Mouse (Mus musculus): ENCODE data around the gene A3galt2.

Gene A3galt2

DNA sequence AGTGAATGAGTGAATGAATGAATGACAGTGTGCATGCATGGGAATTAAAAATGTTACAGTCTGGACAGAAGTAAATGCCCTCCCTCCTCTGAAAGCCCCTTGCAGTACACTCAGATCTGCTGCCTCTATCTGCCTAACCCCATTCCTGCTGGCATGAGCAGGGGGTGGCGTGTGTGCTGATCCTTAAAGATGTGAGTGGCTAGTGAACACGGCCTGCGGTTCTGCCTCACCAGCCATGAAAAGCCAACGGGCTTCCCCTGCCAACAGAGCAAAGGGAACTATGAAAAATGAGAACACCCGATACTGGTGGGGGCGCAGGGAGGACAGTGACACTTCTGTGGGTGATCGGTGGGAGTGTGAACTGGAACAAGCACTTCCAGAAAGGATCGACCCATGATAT, 41.6 kb downstream of the A3galt2 start:
- no peak for DNase-seq (ENCODE audit: low read depth)

GRCm38 (mm10) chr4:128801675-128802465, 46.7 kb downstream of the A3galt2 start:
- DNase-seq (ENCODE audit: low read depth), result no peak

- DNase-seq (ENCODE audit: low read depth), result no peak
Measured at GRCm38 (mm10) chr4:128803569-128803968, 48.4 kb downstream of the A3galt2 start.

DNA sequence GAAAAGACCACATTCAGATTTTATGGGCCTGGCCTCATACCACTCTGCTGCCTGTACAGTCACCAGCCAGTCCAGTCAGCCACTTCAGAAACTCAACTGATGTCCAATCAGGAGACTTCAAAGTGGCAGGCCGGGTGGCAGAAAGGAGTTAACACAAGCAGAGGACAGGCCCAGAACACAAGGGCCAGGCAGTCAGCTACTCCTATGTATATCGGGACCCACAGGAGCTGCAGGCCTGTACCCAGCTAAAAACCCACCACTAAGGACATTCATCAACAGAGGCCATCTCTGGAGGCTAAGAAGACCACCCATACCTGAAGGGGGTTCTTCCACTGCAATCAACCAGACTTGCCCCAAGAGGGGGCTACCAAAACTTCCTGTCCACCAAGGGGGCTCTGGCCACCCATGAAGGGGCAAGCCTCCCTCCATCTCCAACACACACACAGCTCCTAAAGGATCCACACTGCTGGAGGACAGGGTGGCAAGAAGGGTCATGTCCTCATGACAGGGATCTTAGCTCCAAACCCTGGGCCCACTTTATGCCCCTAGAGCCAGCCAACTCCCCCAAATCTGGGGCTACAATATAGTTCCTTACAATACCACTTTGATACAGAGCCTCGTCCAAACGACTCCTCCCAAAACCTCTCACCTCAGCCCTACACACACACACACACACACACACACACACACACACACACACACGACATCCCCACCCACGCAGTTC, 49.4 kb downstream of the A3galt2 start:
- no peak for DNase-seq (ENCODE audit: low read depth)

- no peak for DNase-seq (ENCODE audit: low read depth)
Measured at GRCm38 (mm10) chr4:128805150-128806042, 50.2 kb downstream of the A3galt2 start.

GRCm38 (mm10) chr4:128806043-128806826, 51.1 kb downstream of the A3galt2 start, which contains the start of gene Zfp362:
Gene Zfp362 (minus strand): TSS chr4:128806045.
- DNase-seq (ENCODE audit: low read depth), result no peak

DNA sequence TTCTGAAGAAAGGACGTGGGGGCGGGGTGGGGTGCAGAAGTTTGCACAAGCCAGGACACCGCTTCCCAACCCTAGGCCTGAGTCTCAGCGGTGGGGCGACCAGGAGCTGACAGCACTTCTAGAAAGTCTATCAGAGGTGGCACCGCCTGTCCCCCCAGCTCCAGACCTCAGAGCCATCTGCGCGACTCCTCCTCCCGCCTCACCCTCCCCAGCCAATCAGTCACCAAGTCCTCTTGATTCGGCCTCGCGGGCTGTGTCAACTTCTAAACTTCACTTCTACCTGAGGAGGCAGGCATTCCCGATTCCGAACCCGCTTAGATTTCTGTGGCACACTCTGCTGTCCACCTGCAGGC, 51.6 kb downstream of the A3galt2 start:
- DNase-seq (ENCODE audit: low read depth), result peak; percentile 82

DNA sequence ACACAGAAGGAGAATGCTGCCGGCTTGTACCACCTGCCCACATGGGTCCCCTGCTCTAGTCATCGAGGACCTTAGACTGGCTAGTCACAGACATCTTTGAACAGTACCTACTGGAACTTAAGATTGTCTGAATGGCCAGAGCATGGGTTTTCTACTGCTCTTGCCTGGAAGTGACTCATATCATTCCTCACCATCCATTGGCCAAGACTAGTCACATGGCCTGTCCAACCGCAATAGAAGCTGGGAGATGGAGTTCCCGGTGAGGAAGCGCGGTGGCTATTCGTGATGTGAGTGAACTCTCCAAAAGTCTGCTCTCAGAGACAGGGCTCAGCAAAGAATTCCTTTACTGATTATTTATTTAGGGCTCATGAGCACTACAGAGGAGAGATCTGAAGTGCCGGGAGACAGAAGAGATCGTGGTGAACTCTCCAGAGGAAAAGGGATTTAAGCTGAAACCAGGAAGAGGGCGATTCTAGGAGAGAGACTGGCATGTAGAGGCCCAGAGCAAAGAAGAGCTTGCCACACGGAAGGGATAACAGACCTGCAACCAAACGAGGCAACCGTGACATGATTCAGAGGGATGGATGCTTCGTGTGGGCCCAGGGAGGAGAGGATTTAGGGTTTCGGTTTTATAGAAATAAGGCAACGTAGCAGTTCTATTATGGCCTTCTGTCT, 56.4 kb downstream of the A3galt2 start:
- peak; percentile 88 for DNase-seq (ENCODE audit: low read depth)

GRCm38 (mm10) chr4:128817011-128817410, 61.8 kb downstream of the A3galt2 start:
- no peak for DNase-seq (ENCODE audit: low read depth)

Data from c-Kit-positive CD71-positive TER-119-negative erythroid progenitor cells, embryonic 14.5 days (primary cell).